8 mouse cellular contexts compared by ENCODE assay signal in genomic region chr5:88554086-88554886, GRCm38 (mm10). TPM values are rescaled to one million over a fixed set of nuclear protein-coding genes. Genes with fewer than 3 reads are reported as not detected.
A peak's percentile ranks its signal among the peaks of the same experiment; 100 is the strongest.
DNase-seq lines count a peak whose midpoint lies in the region; ATAC-seq lines count a peak whose summit lies in the region.

TSS of gene Utp3 (plus strand) at chr5:88554462.

- H3K4me3 ChIP-seq in hindbrain, embryonic 11.5 days (ENCODE audit: low read depth, low read length), result peak within 1 kb of the TSS; percentile 53

- H3K9ac ChIP-seq in hindbrain, embryonic 11.5 days (ENCODE audit: low read depth, low read length), result peak within 1 kb of the TSS; percentile 68

- H3K27me3 ChIP-seq in hindbrain, embryonic 11.5 days (ENCODE audit: control insufficient read depth, insufficient read depth, low read length), result no peaks in the 10 kb centered on the region

- ATAC-seq in hindbrain, embryonic 11.5 days (ENCODE audit: low FRiP score), result peak; percentile 97

- 0 out of 2 replicates have a peak, but pooled peaks cover 4% of the 10 kb centered on the region for H3K4me1 ChIP-seq in hindbrain, embryonic 11.5 days (replicated peaks; ENCODE audit: control insufficient read depth, insufficient read depth, low read length)

- peak within 1 kb of the TSS; percentile 74 for H3K27ac ChIP-seq in hindbrain, embryonic 11.5 days (ENCODE audit: low read depth, low read length)

- H3K36me3 ChIP-seq in hindbrain, embryonic 11.5 days (ENCODE audit: control insufficient read depth, insufficient read depth, low read length), result no peaks in the 10 kb centered on the region

- DNase-seq in Muller cell, postnatal 12 days (ENCODE audit: inconsistent ontology term), result peak; percentile 98
- peak; percentile 95 for DNase-seq in cerebellum, adult 9-11 months
- peak; percentile 84 to 98 for DNase-seq in frontal cortex, adult 2 months (ENCODE audit: extremely low spot score in 1 of 2, low spot score in 1 of 2)
- peak; percentile 98 for DNase-seq in hindbrain, embryonic 11.5 days (ENCODE audit: low spot score)
- DNase-seq in layer of hippocampus, postnatal 10 days (ENCODE audit: low spot score in 2 of 2), result peak; percentile 96
- peak; percentile 97 for DNase-seq in lung, postnatal 10 days
- DNase-seq in ovary, postnatal 36 days (ENCODE audit: low spot score), result peak; percentile 93
- DNase-seq in thymus, postnatal 25 days, result peak; percentile 94

- WGBS in hindbrain, embryonic 11.5 days, result under 1% methylated on average over 73 of the region's 76 CpGs

- no peaks in the 10 kb centered on the region for H3K9me3 ChIP-seq in hindbrain, embryonic 11.5 days (ENCODE audit: control insufficient read depth, low read length)

- H3K4me2 ChIP-seq in hindbrain, embryonic 11.5 days (replicated peaks; ENCODE audit: low read depth, low read length), result peak within 1 kb of the TSS; percentile 87

RNA-seq across cellular contexts. Expression of gene Utp3, which starts in this region (rescaled TPM):
- polyA plus RNA-seq in frontal cortex, adult 2 months (2012; rRNA removed), result 28.7 and 29.9 TPM in 2 replicates
- polyA plus RNA-seq in hindbrain, embryonic 11.5 days (2014; fragmentation: Nextera tagmentation; extraction: Ambion mirVana), result 68.7 and 75.4 TPM in 2 replicates
- 10 to 100 TPM; 29.7 to 31.0 TPM for total RNA-seq in layer of hippocampus, postnatal 10 days (2021)

Comparison
In these comparisons a context has a peak if more than half of its experiments do, and no peak if none do; other contexts are left out.
1. Peak in every context shown above with its lines: DNase-seq, ATAC-seq, H3K4me3 ChIP-seq and H3K27ac ChIP-seq.